Comparison of ENCODE assay signal across 8 mouse cellular contexts in the genomic region with DNA sequence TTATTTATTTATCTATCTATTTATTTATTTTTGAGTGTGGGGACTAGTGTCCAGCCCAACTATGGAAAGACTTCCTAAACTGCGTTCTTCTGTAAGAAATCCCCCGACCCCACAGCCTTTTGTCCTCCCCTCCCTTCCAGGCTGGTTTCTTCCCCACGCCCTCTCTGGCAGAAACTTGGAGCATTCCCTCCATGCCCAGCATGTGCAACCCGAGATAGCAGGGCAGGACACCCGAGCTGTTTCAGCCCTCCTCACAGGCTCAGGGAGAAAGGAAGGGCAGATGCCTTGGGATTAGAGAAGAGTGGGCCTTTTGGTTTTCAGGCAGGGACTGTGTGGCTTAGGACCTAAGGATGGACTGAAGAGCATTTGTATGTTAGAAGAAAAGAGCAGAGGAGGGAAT. TPM values are rescaled to one million over a fixed set of nuclear protein-coding genes. Genes with fewer than 3 reads are reported as not detected.
DNase-seq lines count a peak whose midpoint lies in the region; ATAC-seq and TF ChIP-seq lines count a peak whose summit lies in the region.

No protein-coding gene starts in this region.

- WGBS in heart, adult 2 months = 19% methylated on average over 5 of the region's 5 CpGs
- 32% methylated on average over 5 of the region's 5 CpGs for WGBS in limb, embryonic 14.5 days
- WGBS in stomach, postnatal 0 days = 15% methylated on average over 5 of the region's 5 CpGs

- H3K4me3 ChIP-seq in heart, adult 2 months = no peak overlapping the region; the same call in 1 of the 2 replicates
- peak overlapping the region; percentile 99 for H3K4me3 ChIP-seq in limb, embryonic 14.5 days (replicated peaks; ENCODE audit: low read length)
- H3K4me3 ChIP-seq in stomach, postnatal 0 days (ENCODE audit: low read depth, low read length) = no peak overlapping the region

- 0 out of 2 replicates have a peak, but pooled peaks cover 1% of the 10 kb centered on the region for H3K79me2 ChIP-seq in heart, adult 2 months (replicated peaks; ENCODE audit: control insufficient read depth, insufficient read depth, low read length)

- TF ChIP-seq POLR2A in heart, adult 2 months (IDR thresholded peaks at IDR 0.05; ENCODE audit: insufficient read depth, low read depth, low read length) = no peak
- no peak for TF ChIP-seq POLR2A in limb, embryonic 14.5 days (IDR thresholded peaks at IDR 0.05; ENCODE audit: borderline replicate concordance, extremely low read depth, insufficient read depth, insufficient read length)

- ATAC-seq in limb, embryonic 14.5 days (ENCODE audit: low FRiP score, low read depth) = no peak
- ATAC-seq in stomach, postnatal 0 days (ENCODE audit: low FRiP score, low TSS enrichment) = no peak

- peaks cover 5% of the 10 kb centered on the region for H3K4me1 ChIP-seq in heart, adult 2 months (ENCODE audit: control insufficient read depth, insufficient read depth, low read length)
- H3K4me1 ChIP-seq in limb, embryonic 14.5 days (ENCODE audit: control insufficient read depth, insufficient read depth, low read length) = peaks cover 19% of the 10 kb centered on the region
- no peaks in the 10 kb centered on the region; the same call in 1 of the 2 replicates for H3K4me1 ChIP-seq in stomach, postnatal 0 days (replicated peaks; ENCODE audit: control insufficient read depth, insufficient read depth)

- no peak for TF ChIP-seq EP300 in heart, adult 2 months (IDR thresholded peaks at IDR 0.05; ENCODE audit: insufficient read depth, low read depth, low read length)
- TF ChIP-seq EP300 in stomach, postnatal 0 days (optimal IDR thresholded peaks at IDR 0.05) = no peak

- H3K9ac ChIP-seq in heart, adult 2 months (ENCODE audit: low read depth, low read length) = peak overlapping the region; percentile 50
- peak overlapping the region; percentile 96 for H3K9ac ChIP-seq in limb, embryonic 14.5 days (ENCODE audit: low read depth, low read length, severe bottlenecking)
- peak overlapping the region; percentile 13 for H3K9ac ChIP-seq in stomach, postnatal 0 days (ENCODE audit: low read length)

- no peak for TF ChIP-seq CTCF in heart, adult 2 months (IDR thresholded peaks at IDR 0.05)
- TF ChIP-seq CTCF in stomach, postnatal 0 days (IDR thresholded peaks at IDR 0.05; ENCODE audit: low read depth) = no peak

- H3K9me3 ChIP-seq in limb, embryonic 14.5 days (ENCODE audit: control insufficient read depth, low read length) = no peaks in the 10 kb centered on the region
- no peaks in the 10 kb centered on the region for H3K9me3 ChIP-seq in stomach, postnatal 0 days (ENCODE audit: control insufficient read depth, low read length)

- H3K27ac ChIP-seq in heart, adult 2 months = peak overlapping the region; percentile 90
- H3K27ac ChIP-seq in limb, embryonic 14.5 days (replicated peaks; ENCODE audit: low read depth, low read length) = no peak overlapping the region
- 0 out of 2 replicates have a peak overlapping the region, but pooled peaks have one; percentile 3 for H3K27ac ChIP-seq in stomach, postnatal 0 days (replicated peaks)

- H3K4me2 ChIP-seq in limb, embryonic 14.5 days (replicated peaks; ENCODE audit: low read depth, low read length, severe bottlenecking) = peak overlapping the region; percentile 88
- peak overlapping the region; percentile 91 for H3K4me2 ChIP-seq in stomach, postnatal 0 days (replicated peaks; ENCODE audit: low read depth)

- intact Hi-C loops in heart, adult 2 months (cut with DNase I) = no loop called here

- H3K36me3 ChIP-seq in heart, adult 2 months (ENCODE audit: control insufficient read depth, insufficient read depth, low read length) = peaks cover 3% of the 10 kb centered on the region
- H3K36me3 ChIP-seq in limb, embryonic 14.5 days (ENCODE audit: control insufficient read depth, insufficient read depth, low read length) = peaks cover 41% of the 10 kb centered on the region
- H3K36me3 ChIP-seq in stomach, postnatal 0 days (ENCODE audit: control insufficient read depth, insufficient read depth, low read length) = peaks cover 7% of the 10 kb centered on the region; the same call in 1 of the 2 replicates

- peak; percentile 23 for DNase-seq in lung, postnatal 10 days
- no peak for DNase-seq in lung, postnatal 25 days (ENCODE audit: low spot score)
- DNase-seq in heart, adult 2 months = peak in 1 of 2 experiments; percentile 60
- DNase-seq in limb, embryonic 14.5 days (ENCODE audit: low spot score) = no peak
- no peak for DNase-seq in stomach, postnatal 0 days (ENCODE audit: low spot score)
- DNase-seq in embryo, embryonic 9.5 days (ENCODE audit: extremely low spot score) = no peak
- no peak for DNase-seq in thymus, postnatal 10 days (ENCODE audit: low spot score in 2 of 2)
- DNase-seq in kidney, adult 9 months = no peak

- H3K27me3 ChIP-seq in heart, adult 2 months (ENCODE audit: control insufficient read depth, insufficient read depth, low read length) = no peaks in the 10 kb centered on the region
- no peaks in the 10 kb centered on the region for H3K27me3 ChIP-seq in limb, embryonic 14.5 days (ENCODE audit: control insufficient read depth, insufficient read depth, low read length)
- no peaks in the 10 kb centered on the region for H3K27me3 ChIP-seq in stomach, postnatal 0 days (ENCODE audit: control insufficient read depth, insufficient read depth, low read length)

RNA-seq across cellular contexts. Expression of a gene that starts 0.6 kb away (rescaled TPM):
- 10 to 100 TPM; 39.0 to 42.2 TPM for total RNA-seq in heart, adult 2 months (2021)
- polyA plus RNA-seq in heart, adult 2 months (2012; rRNA removed) = 61.6 and 78.5 TPM in 2 replicates
- polyA plus RNA-seq in limb, embryonic 14.5 days (2012; rRNA removed) = 101 and 111 TPM in 2 replicates
- polyA plus RNA-seq in limb, embryonic 14.5 days (2014; fragmentation: Nextera tagmentation; extraction: Ambion mirVana) = 118 and 122 TPM in 2 replicates
- 73.1 and 73.4 TPM in 2 replicates for polyA plus RNA-seq in stomach, postnatal 0 days (2015; fragmentation: Nextera tagmentation; extraction: Ambion mirVana)

RNA-seq across cellular contexts. Expression of a gene that starts 1.9 kb away (rescaled TPM):
- total RNA-seq in heart, adult 2 months (2021) = 100 to 1,000 TPM; 143 to 144 TPM
- 138 and 190 TPM in 2 replicates for polyA plus RNA-seq in heart, adult 2 months (2012; rRNA removed)
- polyA plus RNA-seq in limb, embryonic 14.5 days (2012; rRNA removed) = 117 and 125 TPM in 2 replicates
- polyA plus RNA-seq in limb, embryonic 14.5 days (2014; fragmentation: Nextera tagmentation; extraction: Ambion mirVana) = 38.3 and 40.1 TPM in 2 replicates
- 13.1 and 14.9 TPM in 2 replicates for polyA plus RNA-seq in stomach, postnatal 0 days (2015; fragmentation: Nextera tagmentation; extraction: Ambion mirVana)

RNA-seq across cellular contexts. Expression of a gene that starts 8.1 kb away (rescaled TPM):
- total RNA-seq in heart, adult 2 months (2021) = 100 to 1,000 TPM; 284 to 340 TPM
- 469 and 750 TPM in 2 replicates for polyA plus RNA-seq in heart, adult 2 months (2012; rRNA removed)
- polyA plus RNA-seq in limb, embryonic 14.5 days (2012; rRNA removed) = 431 and 477 TPM in 2 replicates
- 574 and 593 TPM in 2 replicates for polyA plus RNA-seq in limb, embryonic 14.5 days (2014; fragmentation: Nextera tagmentation; extraction: Ambion mirVana)
- polyA plus RNA-seq in stomach, postnatal 0 days (2015; fragmentation: Nextera tagmentation; extraction: Ambion mirVana) = 536 and 544 TPM in 2 replicates

RNA-seq across cellular contexts. Expression of a gene that starts 12.7 kb away (rescaled TPM):
- 10 to 100 TPM; 18.1 to 22.8 TPM for total RNA-seq in heart, adult 2 months (2021)
- 11.5 and 17.6 TPM in 2 replicates for polyA plus RNA-seq in heart, adult 2 months (2012; rRNA removed)
- 66.7 and 69.2 TPM in 2 replicates for polyA plus RNA-seq in limb, embryonic 14.5 days (2012; rRNA removed)
- 51.7 and 60.5 TPM in 2 replicates for polyA plus RNA-seq in limb, embryonic 14.5 days (2014; fragmentation: Nextera tagmentation; extraction: Ambion mirVana)
- 34.4 and 38.5 TPM in 2 replicates for polyA plus RNA-seq in stomach, postnatal 0 days (2015; fragmentation: Nextera tagmentation; extraction: Ambion mirVana)

RNA-seq across cellular contexts. Expression of a gene that starts 17.5 kb away (rescaled TPM):
- 1 to 10 TPM; 4.1 to 4.9 TPM for total RNA-seq in heart, adult 2 months (2021)
- polyA plus RNA-seq in heart, adult 2 months (2012; rRNA removed) = 6.1 and 7.4 TPM in 2 replicates
- 65.4 and 81.0 TPM in 2 replicates for polyA plus RNA-seq in limb, embryonic 14.5 days (2012; rRNA removed)
- 40.3 and 47.0 TPM in 2 replicates for polyA plus RNA-seq in limb, embryonic 14.5 days (2014; fragmentation: Nextera tagmentation; extraction: Ambion mirVana)
- polyA plus RNA-seq in stomach, postnatal 0 days (2015; fragmentation: Nextera tagmentation; extraction: Ambion mirVana) = 9.8 and 11.1 TPM in 2 replicates

Comparison
In these comparisons a context has a peak if more than half of its experiments do, and no peak if none do; other contexts are left out.
1. H3K9ac ChIP-seq: peak in every context shown above with its lines; median percentile 96 in limb, embryonic 14.5 days; 50 in heart, adult 2 months; 13 in stomach, postnatal 0 days.